Mouse (Mus musculus): ENCODE data around the gene Tll1.

DNA sequence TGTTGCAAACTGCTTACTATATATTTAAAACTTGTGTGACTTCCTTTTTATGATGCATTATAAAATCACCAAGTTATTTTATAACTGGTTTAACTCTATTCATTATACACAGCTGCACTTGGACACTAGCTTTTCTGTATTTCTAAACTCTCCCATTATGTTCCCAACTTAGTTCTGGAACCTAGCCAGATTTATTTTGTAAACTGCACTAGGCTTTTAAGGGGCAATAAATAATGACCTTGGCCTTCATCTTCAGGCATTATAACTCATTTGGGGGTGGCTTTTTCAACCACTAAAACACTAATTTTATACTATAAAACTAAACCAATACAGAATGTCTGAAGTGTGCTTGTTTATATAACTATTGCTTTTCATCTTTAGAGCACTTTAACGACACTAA, 8.8 kb upstream of the Tll1 start:
- TF ChIP-seq GATA1 (IDR thresholded peaks at IDR 0.05; ENCODE audit: borderline replicate concordance, low read length) (no peak), FLI1 (IDR thresholded peaks at IDR 0.05; ENCODE audit: low read length) (no peak)

Data from megakaryocyte, embryonic 14.5 days (primary cell).